Mouse (Mus musculus): ENCODE measurements around the gene Plbd1. TPM values are rescaled to one million over a fixed set of nuclear protein-coding genes. Genes with fewer than 3 reads are reported as not detected.

Plbd1 gene
- total RNA-seq, 2 experiments from 2014 or later, result 0.16 to 0.65 TPM

- DNase-seq (ENCODE audit: low spot score in 2 of 2), result no peak
Observed at GRCm38 (mm10) chr6:136653331-136653730, 8.4 kb downstream of the Plbd1 start.

DNA sequence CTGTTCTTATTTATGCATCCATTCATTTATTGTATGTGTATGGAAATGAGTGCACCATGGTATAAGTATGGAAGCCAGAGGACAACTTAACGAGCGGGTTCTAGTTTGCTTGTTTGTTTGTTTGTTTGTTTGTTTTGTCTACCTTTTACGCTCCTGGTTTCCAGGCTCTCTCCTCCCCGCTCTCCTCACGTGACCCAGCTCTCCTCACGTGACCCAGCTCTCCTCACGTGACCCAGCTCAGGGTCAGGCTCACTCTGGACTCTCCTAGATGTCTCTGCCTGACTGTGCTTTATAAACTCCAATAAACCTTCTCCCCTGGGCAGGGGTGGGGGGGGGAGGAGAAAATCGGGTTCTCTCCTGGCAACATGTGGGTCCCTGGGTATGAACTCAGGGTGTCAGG lies 11.1 kb downstream of the Plbd1 start:
- no peak for DNase-seq (ENCODE audit: low spot score in 2 of 2)

DNA sequence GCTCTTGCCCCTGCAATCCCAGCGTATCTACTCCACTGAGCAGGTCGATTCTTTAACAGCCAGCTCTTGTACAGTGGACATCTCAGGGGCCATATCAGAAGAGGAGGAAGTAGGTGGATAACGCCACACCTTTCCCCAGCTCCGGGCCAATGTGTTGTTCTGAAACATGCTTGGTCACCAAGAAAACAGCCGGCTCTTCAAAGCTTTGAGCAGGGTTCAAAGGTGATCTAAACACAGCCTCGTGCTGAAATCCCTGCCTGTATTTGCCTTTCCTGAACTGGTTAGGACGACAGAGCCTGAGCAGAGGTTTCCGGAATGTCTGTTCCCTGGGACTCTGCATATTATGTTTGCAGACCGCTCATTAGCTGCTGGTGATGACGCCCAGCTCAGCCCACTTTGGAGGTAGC lies 14.3 kb downstream of the Plbd1 start:
- DNase-seq (ENCODE audit: low spot score in 2 of 2), result no peak

DNA sequence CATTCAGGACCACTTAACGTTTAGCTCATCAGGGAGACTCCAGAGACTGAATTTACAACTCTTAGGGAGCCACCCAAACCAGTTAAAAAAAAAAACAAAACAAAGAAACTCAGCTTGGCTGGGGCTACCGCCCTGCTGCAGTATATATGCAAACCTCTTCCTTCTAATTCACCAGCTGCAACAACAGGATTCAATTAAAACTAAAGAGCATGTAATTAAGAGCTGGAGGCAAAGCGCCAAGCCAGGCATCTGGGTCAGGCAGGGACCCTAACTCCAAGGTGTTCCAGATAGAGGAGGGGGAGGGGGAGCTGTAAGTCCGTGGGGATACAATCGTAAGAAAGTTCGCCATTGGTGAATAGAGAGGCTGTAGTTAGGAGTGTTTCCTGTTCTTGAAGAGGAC lies 15.5 kb downstream of the Plbd1 start:
- DNase-seq (ENCODE audit: low spot score in 2 of 2), result no peak

DNA sequence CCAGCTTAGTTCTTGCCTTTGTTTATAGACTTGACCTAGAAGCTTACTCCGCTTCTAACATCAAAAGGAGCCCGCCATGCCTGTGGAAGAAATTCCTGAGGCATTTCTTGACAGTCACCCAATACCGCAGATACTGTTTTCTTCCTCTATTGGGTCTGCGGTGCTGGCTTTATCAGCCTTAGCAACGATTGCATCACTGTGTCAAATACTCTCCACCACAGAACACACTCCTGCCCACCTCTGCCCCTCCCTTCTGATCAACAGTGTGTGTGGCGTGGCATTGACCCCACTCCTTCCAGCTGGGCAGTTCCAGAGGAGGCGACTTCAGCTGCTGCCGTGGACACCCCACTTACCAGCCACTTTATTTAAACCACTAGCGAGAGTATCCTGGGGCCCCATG lies 16.0 kb downstream of the Plbd1 start:
- DNase-seq (ENCODE audit: low spot score in 2 of 2), result no peak

DNA sequence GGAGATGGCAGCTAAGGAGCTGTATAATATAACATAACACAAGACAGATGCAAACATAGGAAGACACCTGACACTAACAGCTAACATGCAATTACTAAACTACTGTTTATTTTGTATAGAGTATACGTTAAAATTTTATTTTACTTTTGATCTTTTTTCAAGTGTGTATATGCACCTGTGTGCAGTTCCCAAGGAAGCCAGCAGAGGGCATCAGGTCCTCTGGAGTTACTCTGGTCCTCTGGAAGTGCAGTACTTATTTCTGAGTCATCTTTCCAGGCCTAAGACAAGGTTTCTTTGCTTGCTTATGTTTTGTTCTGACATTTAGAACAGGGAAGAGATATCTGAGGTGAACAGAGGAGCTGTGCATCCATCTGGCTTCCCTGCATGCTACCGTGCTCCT lies 17.6 kb downstream of the Plbd1 start:
- DNase-seq (ENCODE audit: low spot score in 2 of 2), result no peak

DNA sequence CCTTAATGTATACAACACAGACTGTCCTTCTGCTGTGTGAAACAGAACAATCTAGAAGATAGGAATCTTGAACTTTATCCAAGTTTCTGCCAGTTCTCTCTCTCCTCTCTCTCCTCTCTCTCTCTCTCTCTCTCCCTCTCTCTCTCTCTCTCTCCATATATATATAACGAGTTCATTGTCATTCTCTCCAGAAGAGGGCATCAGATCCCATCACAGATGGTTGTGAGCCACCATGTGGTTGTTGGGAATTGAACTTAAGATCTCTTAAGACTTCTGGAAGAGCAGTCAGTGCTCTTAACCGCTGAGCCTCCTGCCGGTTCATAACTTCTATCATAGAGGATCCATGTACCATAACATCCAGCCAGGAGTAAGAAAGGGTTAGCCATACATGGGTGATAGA lies 26.7 kb downstream of the Plbd1 start:
- no peak for DNase-seq (ENCODE audit: low spot score in 2 of 2)

GRCm38 (mm10) chr6:136633719-136634118 lies 28.0 kb downstream of the Plbd1 start:
- no peak for DNase-seq (ENCODE audit: low spot score in 2 of 2)

GRCm38 (mm10) chr6:136633154-136633553 lies 28.6 kb downstream of the Plbd1 start:
- DNase-seq (ENCODE audit: low spot score in 2 of 2), result no peak

DNA sequence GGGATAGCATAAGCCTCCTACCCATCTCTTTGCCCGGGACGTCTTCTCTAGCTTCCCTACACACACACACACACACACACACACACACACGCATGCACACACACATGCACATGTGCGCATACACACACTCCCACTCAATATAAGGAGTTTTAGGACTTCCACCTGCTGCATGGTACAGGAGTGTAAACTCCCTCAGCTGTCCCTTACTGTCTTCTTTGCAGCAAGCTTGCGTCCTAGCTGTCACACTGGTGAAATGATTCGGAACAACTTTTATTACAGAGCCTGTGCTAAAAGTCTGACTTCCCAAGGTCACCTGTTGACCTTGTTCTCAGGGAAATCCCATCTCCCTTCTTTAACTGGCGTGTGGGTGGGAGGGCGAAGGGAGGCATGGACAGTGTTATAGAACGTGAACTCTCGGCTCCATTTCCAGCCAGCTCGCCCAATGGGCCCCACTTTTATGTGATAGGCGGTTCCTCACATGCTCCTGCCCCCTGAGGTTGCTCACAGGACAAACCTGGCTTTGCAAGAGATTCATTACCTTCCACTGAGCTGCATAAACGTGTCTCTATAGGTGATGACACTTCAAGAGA lies 29.7 kb downstream of the Plbd1 start:
- no peak for DNase-seq (ENCODE audit: low spot score in 2 of 2)

- no peak for DNase-seq (ENCODE audit: low spot score in 2 of 2)
Observed at GRCm38 (mm10) chr6:136631519-136631918, 30.2 kb downstream of the Plbd1 start.

DNA sequence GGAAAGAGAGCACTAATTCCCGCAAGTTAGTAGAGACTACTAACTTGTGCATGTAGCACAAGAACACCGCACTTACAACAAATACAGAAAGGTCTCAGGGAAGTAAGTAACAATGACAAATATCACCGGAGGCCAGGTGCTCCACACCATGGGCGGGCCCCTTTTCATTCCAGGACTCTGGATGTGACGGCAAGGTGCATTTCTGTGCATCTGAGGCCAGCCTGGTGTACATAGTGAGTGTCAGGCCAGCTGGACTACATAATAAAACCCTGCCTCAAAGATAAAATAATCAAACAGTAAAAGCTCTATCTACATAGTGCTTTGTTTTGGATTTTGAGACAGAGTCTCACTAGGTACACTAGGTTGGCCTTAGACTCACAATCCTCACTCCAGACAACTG lies 32.1 kb downstream of the Plbd1 start:
- DNase-seq (ENCODE audit: low spot score in 2 of 2), result no peak

GRCm38 (mm10) chr6:136625421-136625820 lies 36.3 kb downstream of the Plbd1 start:
- DNase-seq (ENCODE audit: low spot score in 2 of 2), result no peak

GRCm38 (mm10) chr6:136620361-136621139 lies 41.2 kb downstream of the Plbd1 start:
- peak; percentile 78 to 89 for DNase-seq (ENCODE audit: low spot score in 2 of 2)

DNA sequence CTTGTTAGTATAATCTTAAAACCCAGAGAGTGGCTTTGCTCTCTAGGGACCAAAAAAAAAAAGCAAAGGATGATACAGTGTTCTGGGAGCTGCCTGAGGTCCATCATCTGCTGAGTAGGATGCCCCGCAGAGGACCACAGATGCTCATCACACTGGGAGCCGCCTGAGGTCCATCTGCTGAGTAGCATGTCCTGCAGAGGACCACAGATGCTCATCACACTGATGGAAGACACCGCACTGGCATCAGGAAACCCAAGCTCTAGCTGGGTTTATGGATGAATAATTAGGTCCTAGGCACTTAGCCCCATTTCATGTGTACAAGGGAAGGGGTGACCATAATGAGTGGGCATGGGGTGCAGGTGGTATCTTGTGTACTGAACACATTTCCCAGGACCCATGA lies 47.6 kb downstream of the Plbd1 start:
- no peak for DNase-seq (ENCODE audit: low spot score in 2 of 2)

GRCm38 (mm10) chr6:136612312-136612711 lies 49.4 kb downstream of the Plbd1 start:
- no peak for DNase-seq (ENCODE audit: low spot score in 2 of 2)

GRCm38 (mm10) chr6:136611351-136612215 lies 50.1 kb downstream of the Plbd1 start:
- no peak for DNase-seq (ENCODE audit: low spot score in 2 of 2)

GRCm38 (mm10) chr6:136602601-136603000 lies 59.1 kb downstream of the Plbd1 start:
- DNase-seq (ENCODE audit: low spot score in 2 of 2), result no peak

DNA sequence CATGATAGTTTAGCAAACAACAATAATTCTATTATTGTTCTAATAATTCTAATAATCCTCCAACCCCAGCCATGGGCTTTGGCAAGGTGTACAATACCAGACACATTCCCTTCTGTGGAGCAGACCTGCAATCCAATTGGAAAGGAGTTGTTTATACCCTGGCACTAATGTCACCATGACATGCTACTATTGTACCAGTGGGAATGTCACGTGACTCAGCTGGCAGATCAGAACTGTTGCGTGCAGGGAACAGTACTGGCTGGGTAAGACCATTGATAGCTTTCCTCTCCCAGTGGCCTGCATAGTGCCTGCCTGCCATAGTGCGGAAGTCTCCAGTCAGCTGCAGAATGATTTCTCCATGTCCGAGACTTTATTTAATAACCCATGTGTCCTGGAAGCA lies 67.2 kb downstream of the Plbd1 start:
- DNase-seq (ENCODE audit: low spot score in 2 of 2), result no peak

GRCm38 (mm10) chr6:136590739-136591138 lies 71.0 kb downstream of the Plbd1 start:
- DNase-seq (ENCODE audit: low spot score in 2 of 2), result no peak

DNA sequence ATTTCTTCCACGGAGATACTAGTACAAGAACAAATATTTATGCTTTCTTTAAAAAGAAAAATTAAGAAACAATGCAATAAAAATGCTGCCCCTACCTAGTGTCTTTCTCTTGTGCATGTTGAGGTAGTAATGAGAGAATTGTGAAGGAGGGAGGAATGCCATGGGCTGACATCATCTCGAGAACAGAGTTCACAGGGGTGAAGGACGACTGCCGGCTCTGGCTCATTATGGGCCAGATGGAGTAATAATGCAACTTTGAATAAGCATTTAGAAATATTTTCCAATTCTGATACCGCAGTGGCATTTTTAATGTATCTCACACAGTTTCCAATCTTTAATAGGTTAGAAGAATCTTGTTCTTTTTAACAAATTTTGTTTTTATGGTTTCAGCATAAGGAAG lies 95.7 kb downstream of the Plbd1 start:
- DNase-seq (ENCODE audit: low spot score in 2 of 2), result no peak

All from left cerebral cortex, adult 18-20 months (tissue).